Mouse (Mus musculus): Measurements from ENCODE around the gene Adamtsl3. TPM values are rescaled to one million over a fixed set of nuclear protein-coding genes. Genes with fewer than 3 reads are reported as not detected.

The Adamtsl3 gene
- polyA plus RNA-seq, 1 experiment: 33.1 TPM

DNA sequence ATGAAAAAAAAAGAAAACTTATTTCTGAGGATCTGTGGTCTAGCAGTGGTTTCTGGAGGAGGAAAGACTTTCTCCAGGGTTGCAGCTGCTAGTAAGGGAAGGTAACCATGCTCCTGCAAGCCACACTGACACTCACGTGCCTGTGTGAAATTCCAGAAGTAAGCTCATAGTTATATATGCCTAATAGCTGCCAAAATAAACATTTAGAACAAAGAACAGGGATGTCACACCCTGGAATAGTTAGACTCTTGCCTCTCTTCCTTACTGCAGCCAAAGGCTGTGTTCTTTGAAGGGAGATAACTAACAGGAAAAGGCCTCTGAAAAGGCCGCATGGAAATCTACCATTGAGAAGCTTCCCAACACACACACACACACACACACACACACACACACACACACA, 96.1 kb downstream of the Adamtsl3 start:
- no peak overlapping the region for H3K4me3 ChIP-seq (ENCODE audit: insufficient read depth, low read length)
- TF ChIP-seq CTCF (IDR thresholded peaks at IDR 0.05; ENCODE audit: borderline replicate concordance, insufficient read depth, low read length) (no peak), POLR2A (IDR thresholded peaks at IDR 0.05; ENCODE audit: low read depth, low read length) (no peak)
- H3K4me1 ChIP-seq (ENCODE audit: control insufficient read depth, insufficient read depth, low read length): no peaks in the 10 kb centered on the region
- peak overlapping the region; percentile 42; the same call in 1 of the 2 replicates for H3K27ac ChIP-seq (ENCODE audit: insufficient read depth, low read length)

DNA sequence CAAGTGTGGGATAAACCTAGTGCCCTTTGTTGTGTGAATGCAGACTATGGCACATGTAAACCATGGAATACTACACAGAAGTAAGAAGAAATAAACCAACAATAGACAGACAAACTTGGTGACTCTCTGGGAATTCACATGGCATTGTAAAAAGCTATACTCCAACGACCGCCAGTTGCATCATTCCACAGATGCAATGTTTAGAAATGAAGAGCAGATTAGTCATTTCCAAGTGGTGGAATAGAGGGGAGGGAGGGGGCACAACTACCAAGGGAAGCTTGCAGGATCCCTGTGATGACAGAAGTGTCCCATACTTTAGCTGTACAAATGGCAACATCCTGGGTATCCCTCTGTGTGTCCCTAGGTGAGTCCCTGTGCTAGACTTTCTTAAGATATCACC, 97.7 kb downstream of the Adamtsl3 start:
- Histone ChIP-seq H3K4me3 (ENCODE audit: insufficient read depth, low read length) (no peak overlapping the region), H3K4me1 (ENCODE audit: control insufficient read depth, insufficient read depth, low read length) (no peaks in the 10 kb centered on the region), H3K27ac (ENCODE audit: insufficient read depth, low read length) (no peak overlapping the region)
- TF ChIP-seq POLR2A (IDR thresholded peaks at IDR 0.05; ENCODE audit: low read depth, low read length): no peak
- TF ChIP-seq CTCF (IDR thresholded peaks at IDR 0.05; ENCODE audit: borderline replicate concordance, insufficient read depth, low read length): no peak

- Histone ChIP-seq H3K27ac (ENCODE audit: insufficient read depth, low read length) (no peak overlapping the region), H3K4me3 (ENCODE audit: insufficient read depth, low read length) (no peak overlapping the region), H3K4me1 (ENCODE audit: control insufficient read depth, insufficient read depth, low read length) (peaks cover 4% of the 10 kb centered on the region)
- no peak for TF ChIP-seq CTCF (IDR thresholded peaks at IDR 0.05; ENCODE audit: borderline replicate concordance, insufficient read depth, low read length)
- no peak for TF ChIP-seq POLR2A (IDR thresholded peaks at IDR 0.05; ENCODE audit: low read depth, low read length)
Observed at GRCm38 (mm10) chr7:82458376-82458775, 122.9 kb downstream of the Adamtsl3 start.

GRCm38 (mm10) chr7:82462921-82463523, 127.5 kb downstream of the Adamtsl3 start:
- Histone ChIP-seq H3K4me1 (ENCODE audit: control insufficient read depth, insufficient read depth, low read length) (peaks cover 15% of the 10 kb centered on the region), H3K4me3 (ENCODE audit: insufficient read depth, low read length) (no peak overlapping the region), H3K27ac (ENCODE audit: insufficient read depth, low read length) (peak overlapping the region; percentile 53)
- no peak for TF ChIP-seq CTCF (IDR thresholded peaks at IDR 0.05; ENCODE audit: borderline replicate concordance, insufficient read depth, low read length)

DNA sequence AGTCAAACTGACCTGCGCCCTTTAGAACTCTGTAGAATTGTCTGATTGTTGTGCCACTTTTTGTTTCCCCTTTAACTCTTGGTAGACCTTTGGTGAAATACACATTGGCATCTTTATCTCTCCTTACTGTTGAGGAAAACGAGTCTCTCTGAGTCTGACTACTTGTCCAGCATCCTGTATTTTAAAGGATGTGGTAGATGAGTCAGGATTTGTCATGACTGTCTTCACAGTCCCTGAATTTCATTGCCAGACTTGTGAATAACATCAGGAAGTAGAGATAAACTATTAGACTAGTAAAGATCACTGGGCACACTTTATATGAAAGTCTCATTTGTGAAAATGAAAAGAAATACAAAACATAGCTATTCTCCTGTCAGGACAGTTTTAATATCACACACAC, 128.9 kb downstream of the Adamtsl3 start:
- Histone ChIP-seq H3K4me1 (ENCODE audit: control insufficient read depth, insufficient read depth, low read length) (peaks cover 15% of the 10 kb centered on the region), H3K4me3 (ENCODE audit: insufficient read depth, low read length) (no peak overlapping the region), H3K27ac (ENCODE audit: insufficient read depth, low read length) (peak overlapping the region; percentile 90)
- no peak for TF ChIP-seq CTCF (IDR thresholded peaks at IDR 0.05; ENCODE audit: borderline replicate concordance, insufficient read depth, low read length)
- no peak for TF ChIP-seq POLR2A (IDR thresholded peaks at IDR 0.05; ENCODE audit: low read depth, low read length)

DNA sequence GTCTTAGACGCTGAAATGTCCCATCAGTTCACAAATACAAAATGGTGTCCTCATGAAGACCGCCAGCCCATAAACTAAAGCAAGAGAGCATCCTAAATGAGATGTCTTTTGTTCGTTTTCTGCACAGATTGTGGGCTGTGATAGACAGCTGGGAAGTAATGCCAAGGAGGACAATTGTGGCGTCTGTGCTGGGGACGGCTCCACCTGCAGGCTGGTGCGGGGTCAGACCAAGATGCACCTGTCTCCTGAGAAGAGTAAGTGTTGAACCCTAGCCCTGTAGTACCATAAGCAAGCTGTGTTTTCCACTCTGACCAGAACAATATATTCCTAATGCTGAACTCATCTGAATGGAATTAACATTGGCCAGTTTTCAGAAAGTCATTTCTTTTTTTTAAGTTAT, 129.9 kb downstream of the Adamtsl3 start:
- peaks cover 15% of the 10 kb centered on the region for H3K4me1 ChIP-seq (ENCODE audit: control insufficient read depth, insufficient read depth, low read length)
- TF ChIP-seq POLR2A (IDR thresholded peaks at IDR 0.05; ENCODE audit: low read depth, low read length): no peak
- TF ChIP-seq CTCF (IDR thresholded peaks at IDR 0.05; ENCODE audit: borderline replicate concordance, insufficient read depth, low read length): no peak
- no peak overlapping the region for H3K4me3 ChIP-seq (ENCODE audit: insufficient read depth, low read length)
- no peak overlapping the region; the same call in 1 of the 2 replicates for H3K27ac ChIP-seq (ENCODE audit: insufficient read depth, low read length)

DNA sequence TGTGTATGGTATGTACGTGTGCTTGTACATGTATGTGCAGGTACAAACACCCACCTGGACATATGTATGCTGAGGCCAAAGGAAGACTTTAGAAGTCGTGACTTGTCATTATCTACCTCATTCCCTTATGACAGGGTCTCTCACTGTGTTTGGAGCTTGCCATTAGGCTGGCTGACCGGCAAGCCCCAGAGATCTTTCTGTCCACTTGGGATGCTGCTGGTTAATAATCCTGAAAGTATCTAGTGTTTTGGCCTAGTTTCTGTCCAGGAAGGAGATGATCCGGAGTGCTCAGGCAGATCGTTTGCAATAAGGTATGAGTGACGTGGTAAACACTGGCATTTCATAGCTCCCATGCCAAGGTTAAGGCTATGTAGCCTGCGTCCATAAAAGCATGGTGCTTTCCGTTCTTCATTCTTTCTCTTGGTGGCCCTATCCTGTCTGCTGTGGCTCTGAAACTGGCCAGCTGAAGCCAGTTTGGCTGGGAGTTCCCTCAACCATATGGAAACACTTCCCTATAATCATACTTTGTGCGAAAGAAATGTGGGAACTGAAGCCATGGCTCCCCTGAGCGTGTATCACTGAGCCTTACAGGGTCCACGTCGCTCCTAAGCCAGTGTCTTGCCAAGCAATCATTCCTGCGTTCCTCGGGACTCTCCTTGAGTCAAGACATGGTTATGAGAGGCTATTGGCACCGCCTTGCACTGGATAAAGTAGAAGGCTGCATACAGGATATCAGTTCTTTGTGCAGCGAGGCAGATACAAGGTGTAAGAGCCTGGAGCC, 141.1 kb downstream of the Adamtsl3 start:
- no peak overlapping the region for H3K27ac ChIP-seq (ENCODE audit: insufficient read depth, low read length)
- no peak for TF ChIP-seq CTCF (IDR thresholded peaks at IDR 0.05; ENCODE audit: borderline replicate concordance, insufficient read depth, low read length)
- no peak for TF ChIP-seq POLR2A (IDR thresholded peaks at IDR 0.05; ENCODE audit: low read depth, low read length)
- no peaks in the 10 kb centered on the region for H3K4me1 ChIP-seq (ENCODE audit: control insufficient read depth, insufficient read depth, low read length)
- no peak overlapping the region for H3K4me3 ChIP-seq (ENCODE audit: insufficient read depth, low read length)

- TF ChIP-seq CTCF (IDR thresholded peaks at IDR 0.05; ENCODE audit: borderline replicate concordance, insufficient read depth, low read length) (no peak), POLR2A (IDR thresholded peaks at IDR 0.05; ENCODE audit: low read depth, low read length) (no peak)
- H3K4me1 ChIP-seq (ENCODE audit: control insufficient read depth, insufficient read depth, low read length): no peaks in the 10 kb centered on the region
- no peak overlapping the region for H3K4me3 ChIP-seq (ENCODE audit: insufficient read depth, low read length)
- no peak overlapping the region for H3K27ac ChIP-seq (ENCODE audit: insufficient read depth, low read length)
Observed at GRCm38 (mm10) chr7:82478461-82478860, 143.0 kb downstream of the Adamtsl3 start.

DNA sequence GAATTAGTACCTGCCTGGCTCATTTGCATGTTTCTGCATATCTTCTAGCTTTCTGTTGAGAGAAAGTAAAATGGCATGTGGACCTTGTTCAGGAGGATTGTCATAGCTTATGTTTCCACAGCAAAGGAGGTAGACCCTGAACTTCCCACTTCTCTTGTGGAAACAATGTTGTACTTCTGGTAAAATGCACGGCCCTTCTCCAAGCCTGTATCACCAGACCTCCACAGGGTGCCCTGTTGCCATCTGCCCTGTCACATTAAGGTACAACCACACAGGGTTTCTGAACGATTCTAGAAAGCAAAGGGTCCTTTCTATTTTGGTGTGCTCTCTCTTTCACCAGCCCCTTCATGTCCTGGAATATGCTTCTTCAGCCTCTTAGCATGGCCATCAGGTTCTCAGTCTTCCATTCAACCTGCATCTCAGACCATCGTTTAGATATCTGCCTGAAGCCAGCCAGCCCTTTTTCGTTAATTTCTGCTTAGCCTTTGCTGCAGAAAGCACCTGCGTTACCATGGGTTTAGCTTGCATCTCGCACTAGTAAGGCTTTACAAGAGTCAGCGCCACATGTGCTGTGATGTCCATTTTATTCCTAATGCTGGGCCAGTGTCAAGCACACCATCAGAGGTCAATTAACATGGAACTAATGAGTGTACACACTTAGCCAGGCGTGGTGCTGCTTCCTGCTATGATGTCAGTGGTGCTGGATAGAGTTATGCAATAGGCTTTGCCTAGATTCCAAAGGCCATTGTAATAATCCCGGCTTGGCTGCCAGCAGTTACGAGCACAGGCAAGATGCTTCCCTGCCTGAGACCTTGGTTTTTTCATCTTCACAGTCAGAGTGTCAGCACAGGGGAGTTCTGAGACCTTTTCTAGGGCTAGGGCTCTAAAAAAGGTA, 143.6 kb downstream of the Adamtsl3 start:
- TF ChIP-seq POLR2A (IDR thresholded peaks at IDR 0.05; ENCODE audit: low read depth, low read length): no peak
- no peak for TF ChIP-seq CTCF (IDR thresholded peaks at IDR 0.05; ENCODE audit: borderline replicate concordance, insufficient read depth, low read length)
- H3K4me1 ChIP-seq (ENCODE audit: control insufficient read depth, insufficient read depth, low read length): no peaks in the 10 kb centered on the region
- no peak overlapping the region for H3K27ac ChIP-seq (ENCODE audit: insufficient read depth, low read length)
- H3K4me3 ChIP-seq (ENCODE audit: insufficient read depth, low read length): no peak overlapping the region
